Mouse (Mus musculus): ENCODE measurements around the gene Olig1.
"Not testable (repeated sequence)": the region's sequence is repeated elsewhere in the genome, so short reads cannot be mapped to it uniquely, and the experiment has no call there.

The Olig1 gene

DNA sequence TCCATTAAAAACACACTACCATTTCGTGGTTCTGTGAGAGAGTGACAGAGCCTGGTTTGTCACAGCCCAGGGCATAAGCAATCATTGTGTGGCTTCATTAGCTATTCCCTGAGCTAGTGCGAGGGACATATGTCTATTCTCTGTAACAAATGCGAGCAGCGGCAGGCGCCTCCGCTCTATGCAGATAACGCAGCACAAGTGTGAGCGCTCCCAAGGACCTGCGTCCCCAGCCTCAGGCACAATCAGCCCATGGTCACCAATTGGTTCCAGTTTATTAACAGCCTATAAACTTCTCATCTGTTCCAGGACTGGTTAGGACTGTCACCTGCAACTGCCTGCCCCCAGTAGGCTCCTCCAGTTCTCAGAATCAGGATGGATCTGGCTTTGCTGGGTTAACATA lies 23.3 kb upstream of the Olig1 start:
- no peak for DNase-seq (ENCODE audit: low spot score in 2 of 2)

DNA sequence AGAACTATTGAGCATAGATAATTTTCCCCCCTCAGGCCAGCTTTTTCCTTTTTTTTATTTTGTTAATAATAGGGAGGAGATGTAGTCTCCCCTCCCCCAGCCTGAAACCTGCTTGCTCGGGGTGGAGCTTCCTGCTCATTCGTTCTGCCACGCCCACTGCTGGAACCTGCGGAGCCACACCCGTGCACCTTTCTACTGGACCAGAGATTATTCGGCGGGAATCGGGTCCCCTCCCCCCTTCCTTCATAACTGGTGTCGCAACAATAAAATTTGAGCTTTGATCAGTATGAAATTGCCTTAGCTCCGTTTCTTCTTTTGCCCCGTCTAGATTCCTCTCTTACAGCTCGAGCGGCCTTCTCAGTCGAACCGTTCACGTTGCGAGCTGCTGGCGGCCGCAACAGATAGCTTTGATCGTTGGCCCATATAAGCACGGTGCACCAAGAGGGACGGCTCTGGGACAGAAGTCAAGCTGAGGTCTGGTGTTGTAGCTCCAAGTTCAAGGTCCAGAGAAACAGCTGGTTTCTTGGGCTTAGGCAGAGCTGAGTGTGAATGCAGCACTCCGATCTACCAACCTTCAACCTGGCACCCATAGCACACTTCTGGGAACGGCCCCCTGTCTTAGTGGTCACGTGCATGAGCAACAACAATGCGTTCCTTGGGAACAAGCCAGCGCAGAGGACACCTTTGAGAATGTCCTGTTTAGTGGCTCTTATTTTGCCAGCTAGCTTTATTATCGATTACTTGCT lies 14.0 kb upstream of the Olig1 start:
- DNase-seq (ENCODE audit: low spot score in 2 of 2), result not testable (repeated sequence)

DNA sequence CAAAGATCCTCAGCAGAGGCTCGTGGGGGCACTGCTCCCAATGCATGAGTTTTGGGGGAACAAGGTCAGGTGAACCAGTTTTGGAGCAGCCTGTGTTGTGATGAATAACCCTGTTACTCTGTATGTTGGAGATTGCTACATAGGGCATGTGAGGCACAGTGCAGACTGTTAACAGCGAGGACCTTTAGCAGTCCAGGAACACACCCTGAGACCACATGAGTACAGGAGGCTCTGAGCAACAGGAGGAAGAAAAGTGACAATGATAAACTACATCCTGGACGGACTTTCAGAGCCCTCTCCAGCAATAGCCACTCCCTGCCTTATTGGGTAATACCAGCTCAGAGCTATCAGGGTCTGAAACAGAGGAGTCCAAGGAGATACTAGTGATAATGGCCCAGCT lies 10.6 kb upstream of the Olig1 start:
- no peak for DNase-seq (ENCODE audit: low spot score in 2 of 2)

DNA sequence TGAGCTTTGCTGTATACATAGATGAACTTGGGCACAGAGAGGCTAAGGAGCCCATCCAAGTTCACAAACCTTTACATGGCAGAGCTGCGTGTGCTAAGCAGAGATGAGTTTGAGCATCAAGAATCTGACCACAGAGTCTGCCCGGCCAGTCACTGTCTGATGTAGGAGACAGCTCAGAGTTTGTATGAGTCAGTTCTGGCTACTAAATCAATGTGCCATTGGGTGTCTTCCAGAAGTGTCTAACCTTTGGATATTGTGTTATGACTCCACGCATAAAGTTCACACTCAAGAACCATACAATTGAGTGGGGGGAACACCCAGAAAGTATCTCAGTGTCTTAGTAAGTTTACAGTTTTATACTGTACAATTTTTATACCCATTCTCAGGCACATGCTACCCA lies 8.7 kb upstream of the Olig1 start:
- no peak for DNase-seq (ENCODE audit: low spot score in 2 of 2)

DNA sequence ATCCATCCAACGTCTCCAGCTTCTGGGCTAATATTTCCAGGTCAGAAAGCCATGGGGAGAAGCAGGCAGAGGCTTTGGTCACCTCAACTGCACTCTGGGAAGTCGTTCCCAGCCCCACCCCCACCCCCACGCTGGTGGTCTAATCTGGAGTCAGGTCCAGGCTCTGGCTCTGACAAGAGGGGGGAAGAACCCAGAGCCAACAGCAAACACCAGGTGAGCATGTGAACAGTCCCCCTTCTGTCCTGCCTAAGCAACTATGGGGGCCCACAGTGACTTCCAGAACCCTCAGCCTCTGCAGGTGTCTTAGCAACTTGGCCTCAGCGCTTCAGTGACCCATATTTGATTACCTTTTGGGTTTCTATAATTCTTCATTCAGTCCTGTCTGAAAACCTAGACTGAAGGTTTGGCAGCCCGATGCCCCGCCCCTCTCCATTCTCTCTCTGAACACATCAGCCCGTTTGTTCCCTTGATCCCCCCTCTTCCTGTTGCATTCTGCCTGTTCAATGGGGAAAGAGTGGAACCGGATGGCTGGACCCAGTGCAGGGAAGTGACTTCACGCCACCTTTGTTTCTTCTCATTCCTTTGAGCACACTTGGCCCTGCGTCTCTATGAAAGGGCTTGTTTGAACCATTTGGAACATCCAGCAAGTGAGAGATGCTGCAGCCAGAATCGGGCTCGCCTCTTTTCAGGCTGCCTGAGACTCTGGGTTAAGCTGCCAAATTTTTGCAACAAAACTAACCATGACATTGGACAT lies 6.9 kb upstream of the Olig1 start:
- DNase-seq (ENCODE audit: low spot score in 2 of 2), result peak in 1 of 2 experiments; percentile 7

DNA sequence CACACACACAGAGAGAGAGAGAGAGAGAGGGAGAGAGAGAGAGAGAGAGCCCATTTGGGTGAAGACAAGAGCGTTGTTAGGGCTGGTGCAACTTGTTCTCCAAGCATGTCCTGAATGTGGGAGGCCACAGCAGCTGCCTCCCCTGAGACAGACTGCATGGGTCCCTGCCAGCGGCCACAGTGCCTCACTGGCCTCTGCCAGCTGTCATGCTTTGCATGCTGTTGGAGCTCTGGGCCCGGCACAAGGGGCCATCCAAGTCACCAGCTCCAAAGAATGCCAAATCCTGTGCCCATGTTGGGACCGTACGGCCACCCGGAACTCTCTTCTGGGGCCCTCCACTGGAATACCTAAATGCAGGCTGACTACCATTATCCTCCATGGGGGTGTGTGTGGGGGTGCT lies 3.6 kb upstream of the Olig1 start:
- DNase-seq (ENCODE audit: low spot score in 2 of 2), result peak in 1 of 2 experiments; percentile 35

DNA sequence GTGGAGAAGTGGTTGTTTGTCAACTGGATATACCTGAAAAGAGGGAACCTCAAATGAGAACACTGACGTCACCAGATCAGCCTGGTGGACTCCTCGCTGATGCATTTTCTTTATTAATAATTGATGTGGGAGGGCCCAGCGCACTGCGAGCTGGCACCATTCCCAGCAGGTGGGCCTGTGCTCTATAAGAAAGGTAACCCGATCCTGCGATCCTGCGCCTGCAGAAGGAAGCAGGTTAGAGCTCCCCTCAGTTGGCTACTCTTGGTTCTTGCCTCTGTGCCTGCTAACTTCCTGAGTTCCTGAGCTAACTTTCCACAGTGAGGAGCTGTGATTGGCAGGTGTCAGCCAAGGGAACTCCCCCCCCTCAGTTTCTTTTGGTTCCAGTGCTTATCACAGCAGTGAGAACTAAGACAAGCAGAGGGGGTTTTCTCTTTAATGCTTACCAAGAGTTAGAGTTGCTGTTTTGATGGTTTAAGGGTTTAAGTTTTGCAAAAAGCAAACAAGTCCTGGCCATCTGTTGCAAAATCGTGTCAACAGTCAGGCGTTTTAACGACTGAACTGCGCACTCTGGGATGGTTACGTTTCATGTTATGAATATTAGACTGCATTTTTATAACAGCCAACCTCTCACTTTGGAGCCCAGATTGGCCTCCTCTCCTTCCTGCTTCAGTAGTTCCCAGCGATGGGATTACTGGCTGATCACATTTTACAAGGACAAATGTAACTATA lies 684 bp upstream of the Olig1 start:
- DNase-seq (ENCODE audit: low spot score in 2 of 2), result no peak

DNA sequence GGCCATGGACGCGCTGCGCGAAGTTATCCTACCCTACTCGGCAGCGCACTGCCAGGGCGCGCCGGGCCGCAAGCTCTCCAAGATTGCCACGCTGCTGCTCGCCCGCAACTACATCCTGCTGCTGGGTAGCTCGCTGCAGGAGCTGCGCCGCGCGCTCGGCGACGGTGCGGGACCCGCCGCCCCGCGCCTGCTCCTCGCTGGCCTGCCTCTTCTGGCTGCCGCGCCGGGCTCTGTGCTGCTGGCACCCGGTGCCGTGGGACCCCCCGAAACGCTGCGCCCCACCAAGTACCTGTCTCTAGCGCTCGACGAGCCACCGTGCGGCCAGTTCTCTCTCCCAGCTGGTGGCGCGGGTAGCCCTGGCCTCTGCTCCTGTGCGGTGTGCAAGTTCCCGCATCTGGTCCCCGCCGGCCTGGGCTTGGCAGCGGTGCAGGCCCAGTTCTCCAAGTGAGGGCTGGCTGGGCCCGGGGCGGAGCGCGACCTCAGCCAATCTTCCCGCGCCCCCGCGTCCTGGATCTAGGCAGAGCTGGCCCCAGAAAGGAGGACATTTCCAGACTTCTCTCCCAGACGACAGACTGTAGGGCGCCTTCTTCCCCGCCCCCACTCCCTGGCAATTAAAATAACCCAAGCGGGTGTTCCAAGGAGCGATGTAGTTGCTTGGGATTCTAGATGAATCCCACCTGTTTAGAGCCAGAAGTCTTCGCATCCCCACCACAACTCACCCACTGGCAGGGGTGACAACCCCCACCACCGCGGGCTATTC lies 820 bp downstream of the Olig1 start:
- peak in 1 of 2 experiments; percentile 10 for DNase-seq (ENCODE audit: low spot score in 2 of 2)

DNA sequence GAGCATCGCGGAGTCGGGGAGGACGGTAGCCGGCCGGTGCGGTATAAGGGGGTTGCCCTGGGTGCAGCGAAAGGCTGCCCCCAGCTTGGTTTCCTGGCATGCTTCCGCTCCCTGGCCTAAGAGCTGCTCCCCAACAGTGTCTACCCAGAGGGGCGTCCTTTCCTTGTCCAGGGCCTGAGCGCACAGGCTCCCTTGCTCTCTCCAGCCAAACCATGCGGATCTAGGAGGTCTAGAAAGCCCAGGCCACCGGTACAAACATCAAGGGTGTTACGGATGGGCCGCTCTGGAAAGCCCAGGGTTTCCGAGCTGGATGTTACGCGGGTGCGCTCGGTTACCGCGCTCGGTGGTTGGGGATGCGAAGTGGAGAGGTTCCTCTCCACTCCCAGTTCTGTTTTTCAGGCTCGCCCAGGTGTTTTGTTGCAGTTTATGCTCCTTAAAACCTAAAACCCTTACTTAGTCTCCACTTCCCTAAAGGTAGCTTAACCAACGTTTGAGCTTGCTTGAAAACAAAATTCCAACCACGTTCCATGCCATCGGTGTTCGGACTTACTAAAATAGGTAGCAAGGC lies 1.5 kb downstream of the Olig1 start:
- DNase-seq (ENCODE audit: low spot score in 2 of 2), result no peak

DNA sequence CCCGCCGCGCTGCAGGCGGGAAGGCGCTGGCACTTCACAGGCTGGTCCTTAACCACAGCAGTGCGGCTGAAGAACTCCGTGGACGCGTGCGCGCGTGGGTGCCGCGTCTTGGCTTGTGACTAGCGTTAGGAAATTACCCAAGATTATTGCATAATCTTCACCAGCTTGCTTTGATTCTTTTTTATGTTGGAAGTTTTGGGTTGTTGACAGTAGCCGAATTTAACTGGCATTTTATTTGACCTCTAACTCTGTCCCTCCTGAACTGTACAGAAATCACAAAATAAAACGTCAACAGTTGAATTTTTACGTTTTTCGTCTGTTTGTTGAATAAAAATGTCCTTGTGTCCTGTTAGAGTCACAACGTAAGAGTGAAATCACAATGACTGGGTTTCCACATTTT lies 2.1 kb downstream of the Olig1 start:
- DNase-seq (ENCODE audit: low spot score in 2 of 2), result peak in 1 of 2 experiments; percentile 12

DNA sequence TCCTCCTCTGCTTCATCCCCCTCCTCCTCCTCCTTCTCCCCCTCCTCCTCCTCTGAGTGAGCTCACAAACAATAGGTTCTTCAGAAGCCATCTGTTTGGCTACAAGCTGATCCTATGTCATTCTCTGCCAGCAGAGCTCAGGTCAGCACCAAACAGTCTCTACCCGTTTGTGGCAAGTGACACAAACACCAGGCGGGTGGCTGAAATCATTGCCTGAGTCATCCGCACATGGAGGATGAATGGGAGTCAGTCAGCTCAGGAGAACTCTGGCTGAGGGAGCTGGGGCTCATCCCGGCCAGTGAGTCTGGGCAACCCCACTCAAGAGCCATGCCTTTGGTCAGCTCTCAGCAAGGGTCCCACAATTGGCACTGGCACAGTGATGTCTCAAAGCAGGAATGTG lies 10.9 kb downstream of the Olig1 start:
- DNase-seq (ENCODE audit: low spot score in 2 of 2), result no peak

DNA sequence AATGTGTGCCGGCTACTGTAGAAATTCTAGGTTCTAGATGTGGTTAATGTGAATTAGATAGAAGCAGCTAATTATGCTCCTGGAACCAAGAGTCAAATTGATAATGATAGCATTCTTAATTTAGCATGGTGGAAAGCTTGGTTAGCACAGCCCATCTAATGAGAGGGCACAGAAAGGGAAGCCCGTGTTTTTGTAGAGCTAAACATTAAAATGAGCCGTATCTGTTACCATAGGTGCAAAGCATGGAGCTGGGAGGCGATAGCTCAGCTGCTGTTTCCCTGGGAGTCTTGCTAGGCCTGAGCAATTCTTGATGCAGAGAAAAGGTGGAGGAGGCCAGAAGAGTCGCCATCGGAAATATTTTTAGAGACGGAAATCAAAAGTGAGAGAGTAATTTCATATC lies 22.5 kb downstream of the Olig1 start:
- no peak for DNase-seq (ENCODE audit: low spot score in 2 of 2)

DNA sequence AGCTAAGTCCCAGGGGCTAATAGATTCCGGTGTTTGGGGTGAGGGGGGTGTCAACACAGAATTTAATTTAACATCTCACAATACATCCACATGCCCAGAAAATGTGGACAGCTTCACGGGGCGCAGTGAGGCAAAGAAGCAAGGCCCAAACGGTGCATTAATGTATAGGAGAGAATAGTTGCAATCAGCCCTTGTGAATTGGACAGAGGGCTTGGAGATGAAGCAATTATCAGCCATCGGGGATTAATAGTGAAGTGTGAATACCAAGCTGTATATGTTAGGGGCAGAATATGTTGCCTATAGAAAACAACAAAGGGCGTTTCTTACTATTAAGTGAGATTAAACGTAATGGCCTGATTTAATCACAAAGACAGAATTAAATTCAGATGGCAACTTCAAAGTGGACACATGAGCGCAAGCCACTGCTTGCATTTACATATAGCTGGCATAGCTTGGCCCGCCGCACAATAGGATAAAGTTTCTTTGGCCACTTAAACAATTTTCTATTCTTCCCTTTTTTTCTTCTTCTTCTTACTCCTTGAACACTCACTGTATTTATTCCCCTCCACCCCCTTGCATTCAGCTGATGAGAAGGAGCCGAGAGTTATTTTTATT lies 23.3 kb downstream of the Olig1 start:
- no peak for DNase-seq (ENCODE audit: low spot score in 2 of 2)

DNA sequence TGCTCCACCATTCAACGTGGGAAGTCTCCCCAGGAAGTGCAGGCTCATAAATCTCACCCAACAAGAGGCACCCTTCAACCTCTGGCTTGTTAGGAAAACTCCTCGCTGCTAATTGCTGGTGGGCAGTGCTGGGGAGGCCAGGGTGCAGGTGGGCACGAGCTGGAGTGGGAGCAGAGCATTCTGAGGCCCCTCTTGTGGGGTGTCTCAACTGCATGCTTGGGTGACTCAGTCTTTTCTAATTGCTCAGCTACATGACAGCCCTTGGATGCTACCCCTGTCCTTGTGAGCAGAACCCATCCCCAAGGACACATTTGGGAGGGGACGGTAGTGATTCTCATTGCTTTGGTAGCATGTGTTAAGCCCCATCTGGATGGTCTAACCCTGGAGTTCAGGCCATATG lies 28.2 kb downstream of the Olig1 start:
- DNase-seq (ENCODE audit: low spot score in 2 of 2), result no peak

DNA sequence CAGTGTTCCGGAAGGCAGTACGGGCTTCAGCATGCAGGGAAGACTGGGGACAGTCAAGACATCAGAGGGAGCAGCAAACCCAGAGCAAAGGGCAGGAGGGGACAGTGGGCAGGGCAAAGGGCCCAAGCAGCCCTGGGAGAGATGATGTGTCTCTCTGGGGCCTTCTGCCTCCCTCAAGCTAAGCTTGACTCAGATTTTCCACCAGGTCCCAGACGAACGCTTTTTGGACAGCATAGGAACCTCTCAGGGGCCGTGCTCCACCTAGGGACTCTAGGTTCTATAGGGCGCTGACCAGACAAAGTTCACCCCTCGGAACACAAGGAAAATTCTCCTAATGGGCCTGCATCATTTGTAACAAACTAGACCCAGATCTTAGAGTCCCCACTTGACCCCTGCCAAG lies 29.8 kb downstream of the Olig1 start:
- DNase-seq (ENCODE audit: low spot score in 2 of 2), result no peak

DNA sequence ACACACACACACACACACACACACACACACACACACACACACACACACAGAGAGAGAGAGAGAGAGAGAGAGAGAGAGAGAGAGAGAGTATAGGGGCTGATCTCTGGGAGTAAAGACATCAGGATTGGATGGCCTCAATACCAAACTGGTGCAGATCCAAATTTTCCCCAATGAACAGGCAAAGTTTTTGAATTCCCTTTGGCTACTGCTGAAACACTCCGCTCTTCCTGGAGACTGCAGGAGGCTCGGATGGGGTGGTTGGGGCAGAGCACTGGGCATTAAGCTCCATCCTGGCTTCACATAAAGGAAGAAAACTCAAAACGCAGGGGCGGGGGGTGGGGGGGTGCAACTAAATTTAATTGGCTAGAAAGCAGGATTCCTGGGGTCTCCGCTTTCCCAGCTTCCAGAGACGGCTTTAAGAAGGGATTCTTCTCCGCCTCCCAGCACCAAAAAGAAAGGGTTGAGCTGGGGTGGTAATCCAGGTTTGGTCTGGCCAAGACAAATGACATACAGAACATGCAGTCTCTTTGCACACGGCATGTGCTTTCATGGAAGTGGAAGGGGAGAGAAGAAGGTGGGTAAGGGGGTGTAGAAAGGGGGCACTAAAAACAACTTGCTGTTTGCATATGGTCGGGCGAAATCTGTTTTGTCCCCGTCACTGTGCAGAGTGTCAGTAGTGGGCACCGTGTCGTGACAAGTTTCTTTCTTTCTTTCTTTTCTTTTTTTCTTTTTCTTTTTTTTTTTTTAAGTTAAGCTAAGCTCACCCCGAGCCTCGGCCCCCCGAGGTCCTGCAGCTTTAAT lies 31.3 kb downstream of the Olig1 start:
- no peak for DNase-seq (ENCODE audit: low spot score in 2 of 2)

DNA sequence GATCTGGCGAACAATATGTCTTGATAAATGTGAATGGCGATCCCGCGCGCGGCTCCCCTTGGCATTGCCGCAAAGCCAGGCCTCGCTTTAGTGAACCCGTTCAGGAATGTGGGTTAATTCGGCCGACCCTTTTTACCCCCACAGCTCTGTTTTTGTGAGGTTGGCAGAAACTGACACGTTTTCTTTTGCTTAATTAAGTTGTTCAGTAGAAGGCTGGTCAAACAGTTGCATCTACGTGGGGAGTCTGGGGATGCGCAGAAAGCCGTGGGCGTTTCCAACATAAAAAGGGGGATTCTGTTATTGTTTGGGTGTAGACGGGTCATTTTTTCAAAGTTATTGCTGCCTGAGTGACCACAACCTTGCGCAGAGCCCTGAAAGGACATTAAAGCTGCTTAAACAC lies 31.9 kb downstream of the Olig1 start:
- no peak for DNase-seq (ENCODE audit: low spot score in 2 of 2)

DNA sequence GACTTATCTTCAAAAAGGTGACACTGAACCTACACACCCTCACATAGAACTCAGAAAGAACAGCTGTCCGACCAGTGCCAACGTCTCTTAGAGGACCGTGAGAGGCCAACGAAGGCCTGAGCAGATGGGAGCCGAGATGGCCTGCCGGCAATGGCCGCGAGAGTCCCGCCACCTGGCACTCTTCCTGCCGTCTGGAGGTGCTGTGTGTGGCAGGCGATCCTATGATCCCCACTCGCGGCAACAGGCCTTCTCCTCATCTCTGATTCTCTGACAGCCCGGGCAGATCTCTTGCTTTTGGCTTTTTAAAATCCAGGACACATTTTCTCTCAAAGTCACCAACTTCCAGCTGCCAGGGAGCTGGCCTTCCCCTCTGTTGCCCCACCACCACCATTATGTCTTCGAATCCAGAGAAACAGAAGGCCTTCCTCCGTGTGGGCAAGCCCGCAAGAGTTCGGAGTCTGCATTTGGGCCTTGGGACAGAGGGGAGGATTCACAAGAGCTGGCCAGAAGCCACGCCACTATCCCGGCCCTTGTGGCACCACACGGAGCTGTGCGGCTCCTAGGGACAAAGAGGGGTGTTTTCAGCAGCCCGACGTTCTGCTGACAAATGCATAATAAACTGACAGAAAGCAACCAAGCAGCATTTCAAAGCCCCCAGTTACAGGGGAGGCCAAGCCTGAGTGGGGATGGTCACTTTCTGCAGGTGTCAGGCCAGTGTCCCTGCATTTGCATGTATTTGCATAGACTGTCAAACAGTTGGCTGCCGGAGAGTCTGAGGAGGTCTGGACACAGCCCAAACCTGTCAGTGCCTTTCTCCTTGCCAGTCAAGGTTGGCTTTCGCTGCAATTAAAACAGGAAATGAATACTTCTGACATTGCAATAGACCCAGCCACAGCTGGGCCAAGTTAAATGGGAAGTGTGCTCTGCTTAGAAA lies 34.5 kb downstream of the Olig1 start:
- DNase-seq (ENCODE audit: low spot score in 2 of 2), result no peak

DNA sequence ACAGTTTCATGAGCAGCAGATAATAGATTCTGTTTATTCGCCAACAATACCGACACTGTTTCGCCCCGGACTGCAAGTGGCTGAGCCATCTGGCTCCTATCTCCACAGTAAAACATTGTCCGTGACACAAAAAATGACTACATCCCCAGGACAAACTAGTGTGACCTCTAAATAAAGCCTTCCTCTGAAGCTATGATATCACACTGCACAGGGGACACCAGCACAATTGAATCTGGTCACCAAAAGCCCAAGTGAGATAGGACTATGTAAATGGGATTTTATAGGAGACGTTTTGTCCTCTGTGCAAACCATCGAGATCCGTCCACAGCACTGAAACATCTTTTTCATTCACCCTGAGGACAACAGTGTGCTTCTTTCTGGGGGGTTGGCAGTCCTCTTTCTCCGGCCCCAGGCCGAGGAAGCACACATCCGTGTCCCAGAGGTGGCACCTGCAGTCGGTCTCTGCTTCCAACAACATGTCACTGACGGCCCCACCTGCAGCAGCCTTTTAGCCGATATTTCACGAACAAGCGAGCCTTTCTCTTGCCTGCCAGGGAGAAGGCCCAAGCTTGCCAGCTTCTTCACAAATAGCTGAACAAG lies 36.0 kb downstream of the Olig1 start:
- peak; percentile 6 to 7 for DNase-seq (ENCODE audit: low spot score in 2 of 2)
